Mouse (Mus musculus): ENCODE results near the gene Rsl24d1. TPM values are rescaled to one million over a fixed set of nuclear protein-coding genes. Genes with fewer than 3 reads are reported as not detected.

Gene Rsl24d1
- polyA plus RNA-seq, 1 experiment from 2014 or later, result 110 TPM

GRCm38 (mm10) chr9:73090121-73090520, 23.1 kb upstream of the Rsl24d1 start:
- no peak overlapping the region for H3K4me2 ChIP-seq
- H3K4me1 ChIP-seq (ENCODE audit: control insufficient read depth, insufficient read depth, low read length), result no peaks in the 10 kb centered on the region
- H3K36me3 ChIP-seq (ENCODE audit: control insufficient read depth, insufficient read depth, low read length), result no peaks in the 10 kb centered on the region
- no peak for ATAC-seq (replicated peaks; ENCODE audit: insufficient number of reproducible peaks, low FRiP score, low TSS enrichment)
- H3K4me3 ChIP-seq (ENCODE audit: low read depth, low read length), result no peak overlapping the region
- H3K9ac ChIP-seq (ENCODE audit: low read depth, low read length), result no peak overlapping the region
- WGBS (ENCODE audit: insufficient replicate concordance), result 68% methylated on average over 10 of the region's 10 CpGs
- H3K9me3 ChIP-seq (replicated peaks; ENCODE audit: control insufficient read depth, low read length), result no peaks in the 10 kb centered on the region
- no peak overlapping the region for H3K27ac ChIP-seq (ENCODE audit: low read depth, low read length)
- H3K27me3 ChIP-seq (ENCODE audit: control insufficient read depth, insufficient read depth, low read length), result peaks cover 2% of the 10 kb centered on the region; the same call in 1 of the 2 replicates

DNA sequence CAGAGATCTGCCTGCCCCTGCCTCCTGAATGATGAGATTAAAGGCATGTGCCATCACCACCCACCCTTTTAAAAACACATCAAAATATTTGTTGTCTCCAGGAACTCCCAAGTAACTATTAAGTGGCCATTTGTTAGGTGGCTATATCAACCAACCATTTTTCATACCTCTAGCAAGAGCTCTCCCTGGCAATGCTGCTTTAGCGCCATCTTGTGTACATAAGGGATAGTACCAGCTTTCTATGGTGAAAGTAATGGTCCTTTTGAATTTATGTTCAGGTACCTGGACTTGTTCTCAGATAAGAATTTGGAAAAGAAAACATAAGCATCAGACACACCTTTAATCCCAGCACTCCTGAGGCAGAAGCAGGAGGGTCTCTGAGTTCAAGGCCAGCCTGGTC, 21.5 kb upstream of the Rsl24d1 start:
- Histone ChIP-seq H3K4me1 (ENCODE audit: control insufficient read depth, insufficient read depth, low read length) (no peaks in the 10 kb centered on the region), H3K9ac (ENCODE audit: low read depth, low read length) (no peak overlapping the region), H3K27me3 (ENCODE audit: control insufficient read depth, insufficient read depth, low read length) (peaks cover 6% of the 10 kb centered on the region; the same call in 1 of the 2 replicates), H3K9me3 (replicated peaks; ENCODE audit: control insufficient read depth, low read length) (no peaks in the 10 kb centered on the region), H3K27ac (ENCODE audit: low read depth, low read length) (no peak overlapping the region), H3K4me3 (ENCODE audit: low read depth, low read length) (no peak overlapping the region), H3K4me2 (no peak overlapping the region), H3K36me3 (ENCODE audit: control insufficient read depth, insufficient read depth, low read length) (no peaks in the 10 kb centered on the region)
- no peak for ATAC-seq (replicated peaks; ENCODE audit: insufficient number of reproducible peaks, low FRiP score, low TSS enrichment)
- WGBS (ENCODE audit: insufficient replicate concordance), result 0% methylated on average over 1 of the region's 1 CpGs

- H3K4me1 ChIP-seq (ENCODE audit: control insufficient read depth, insufficient read depth, low read length), result no peaks in the 10 kb centered on the region
- H3K9me3 ChIP-seq (replicated peaks; ENCODE audit: control insufficient read depth, low read length), result no peaks in the 10 kb centered on the region
- H3K36me3 ChIP-seq (ENCODE audit: control insufficient read depth, insufficient read depth, low read length), result no peaks in the 10 kb centered on the region
- H3K9ac ChIP-seq (ENCODE audit: low read depth, low read length), result no peak overlapping the region
- no peak overlapping the region for H3K4me2 ChIP-seq
- H3K27me3 ChIP-seq (ENCODE audit: control insufficient read depth, insufficient read depth, low read length), result peaks cover 6% of the 10 kb centered on the region; the same call in 1 of the 2 replicates
- H3K27ac ChIP-seq (ENCODE audit: low read depth, low read length), result no peak overlapping the region
- no peak overlapping the region for H3K4me3 ChIP-seq (ENCODE audit: low read depth, low read length)
- no peak for ATAC-seq (replicated peaks; ENCODE audit: insufficient number of reproducible peaks, low FRiP score, low TSS enrichment)
- 52% methylated on average over 17 of the region's 17 CpGs for WGBS (ENCODE audit: insufficient replicate concordance)
These were observed 18.6 kb upstream of the Rsl24d1 start for GRCm38 (mm10) chr9:73094580-73094979.

- 75% methylated on average over 2 of the region's 2 CpGs for WGBS (ENCODE audit: insufficient replicate concordance)
- ATAC-seq (replicated peaks; ENCODE audit: insufficient number of reproducible peaks, low FRiP score, low TSS enrichment), result no peak
- H3K4me1 ChIP-seq (ENCODE audit: control insufficient read depth, insufficient read depth, low read length), result no peaks in the 10 kb centered on the region
- no peak overlapping the region for H3K4me2 ChIP-seq
- H3K4me3 ChIP-seq (ENCODE audit: low read depth, low read length), result no peak overlapping the region
- H3K27me3 ChIP-seq (ENCODE audit: control insufficient read depth, insufficient read depth, low read length), result peaks cover 18% of the 10 kb centered on the region
- H3K9me3 ChIP-seq (replicated peaks; ENCODE audit: control insufficient read depth, low read length), result no peaks in the 10 kb centered on the region
- H3K27ac ChIP-seq (ENCODE audit: low read depth, low read length), result no peak overlapping the region
- no peak overlapping the region for H3K9ac ChIP-seq (ENCODE audit: low read depth, low read length)
- H3K36me3 ChIP-seq (ENCODE audit: control insufficient read depth, insufficient read depth, low read length), result no peaks in the 10 kb centered on the region
These were observed 15.3 kb upstream of the Rsl24d1 start for GRCm38 (mm10) chr9:73097898-73098297.

- Histone ChIP-seq H3K27me3 (ENCODE audit: control insufficient read depth, insufficient read depth, low read length) (peaks cover 36% of the 10 kb centered on the region), H3K9me3 (replicated peaks; ENCODE audit: control insufficient read depth, low read length) (no peaks in the 10 kb centered on the region), H3K9ac (ENCODE audit: low read depth, low read length) (no peak within 1 kb of the TSS), H3K36me3 (ENCODE audit: control insufficient read depth, insufficient read depth, low read length) (no peaks in the 10 kb centered on the region), H3K4me2 (no peak within 1 kb of the TSS), H3K4me1 (ENCODE audit: control insufficient read depth, insufficient read depth, low read length) (0 out of 2 replicates have a peak, but pooled peaks cover 4% of the 10 kb centered on the region), H3K4me3 (ENCODE audit: low read depth, low read length) (no peak within 1 kb of the TSS), H3K27ac (ENCODE audit: low read depth, low read length) (no peak within 1 kb of the TSS)
- ATAC-seq (replicated peaks; ENCODE audit: insufficient number of reproducible peaks, low FRiP score, low TSS enrichment), result no peak
- WGBS (ENCODE audit: insufficient replicate concordance), result 84% methylated on average over 5 of the region's 5 CpGs
These were observed 11.7 kb upstream of the Rsl24d1 start, which contains the start of gene Khdc3 for GRCm38 (mm10) chr9:73101536-73101935. Khdc3 (plus strand) TSS chr9:73101836.

DNA sequence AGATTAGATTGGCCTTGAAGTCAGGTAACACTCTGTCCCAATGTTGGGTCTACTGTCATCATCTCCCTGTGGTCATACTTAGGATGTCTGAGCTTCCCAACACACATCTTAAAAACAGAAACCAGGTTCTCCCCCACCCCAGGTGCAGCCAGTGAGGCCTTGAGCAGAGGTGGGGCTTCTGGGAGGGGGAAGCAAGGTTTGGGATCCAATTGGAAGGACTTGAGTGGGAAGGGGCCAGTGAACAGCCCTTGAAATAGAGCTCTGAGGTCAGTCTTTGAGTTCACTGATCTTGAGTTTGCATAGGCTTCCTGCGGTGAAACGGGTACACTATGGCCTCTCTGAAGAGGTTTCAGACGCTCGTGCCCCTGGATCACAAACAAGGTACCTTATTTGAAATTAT, 11.0 kb upstream of the Rsl24d1 start, which contains the start of gene Gm20509:
TSS of gene Gm20509 (plus strand) at position 290 of the 400 bp plus-strand sequence.
- H3K27ac ChIP-seq (ENCODE audit: low read depth, low read length), result no peak within 1 kb of the TSS
- H3K27me3 ChIP-seq (ENCODE audit: control insufficient read depth, insufficient read depth, low read length), result peaks cover 38% of the 10 kb centered on the region
- ATAC-seq (replicated peaks; ENCODE audit: insufficient number of reproducible peaks, low FRiP score, low TSS enrichment), result no peak
- peak within 1 kb of the TSS; percentile 64 for H3K9ac ChIP-seq (ENCODE audit: low read depth, low read length)
- no peaks in the 10 kb centered on the region for H3K9me3 ChIP-seq (replicated peaks; ENCODE audit: control insufficient read depth, low read length)
- 84% methylated on average over 4 of the region's 4 CpGs for WGBS (ENCODE audit: insufficient replicate concordance)
- peak within 1 kb of the TSS; percentile 42 for H3K4me3 ChIP-seq (ENCODE audit: low read depth, low read length)
- 0 out of 2 replicates have a peak, but pooled peaks cover 4% of the 10 kb centered on the region for H3K4me1 ChIP-seq (ENCODE audit: control insufficient read depth, insufficient read depth, low read length)
- H3K36me3 ChIP-seq (ENCODE audit: control insufficient read depth, insufficient read depth, low read length), result no peaks in the 10 kb centered on the region
- peak within 1 kb of the TSS; percentile 73 for H3K4me2 ChIP-seq

DNA sequence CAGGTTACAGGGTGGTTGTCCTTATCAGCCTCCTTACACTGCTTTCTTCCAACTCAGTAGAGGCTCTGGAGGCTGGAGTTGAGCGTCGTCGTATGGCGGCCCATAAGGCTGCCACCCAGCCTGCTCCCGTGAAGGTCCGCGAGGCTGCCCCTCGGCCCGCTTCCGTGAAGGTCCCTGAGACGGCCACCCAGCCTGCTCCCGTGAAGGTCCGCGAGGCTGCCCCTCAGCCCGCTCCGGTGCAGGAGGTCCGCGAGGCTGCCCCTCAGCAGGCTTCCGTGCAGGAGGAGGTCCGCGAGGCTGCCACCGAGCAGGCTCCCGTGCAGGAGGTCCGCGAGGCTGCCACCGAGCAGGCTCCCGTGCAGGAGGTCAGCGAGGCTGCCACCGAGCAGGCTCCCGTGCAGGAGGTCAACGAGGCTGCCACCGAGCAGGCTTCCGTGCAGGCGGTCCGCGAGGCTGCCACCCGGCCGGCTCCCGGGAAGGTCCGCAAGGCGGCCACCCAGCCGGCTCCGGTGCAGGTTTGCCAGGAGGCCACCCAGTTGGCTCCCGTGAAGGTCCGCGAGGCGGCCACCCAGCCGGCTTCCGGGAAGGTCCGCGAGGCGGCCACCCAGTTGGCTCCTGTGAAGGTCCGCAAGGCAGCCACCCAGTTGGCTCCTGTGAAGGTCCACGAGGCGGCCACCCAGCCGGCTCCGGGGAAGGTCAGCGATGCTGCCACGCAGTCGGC, 9.9 kb upstream of the Rsl24d1 start:
- Histone ChIP-seq H3K9me3 (replicated peaks; ENCODE audit: control insufficient read depth, low read length) (no peaks in the 10 kb centered on the region), H3K4me2 (peak overlapping the region; percentile 73), H3K9ac (ENCODE audit: low read depth, low read length) (peak overlapping the region; percentile 64), H3K4me3 (ENCODE audit: low read depth, low read length) (peak overlapping the region; percentile 42), H3K4me1 (ENCODE audit: control insufficient read depth, insufficient read depth, low read length) (0 out of 2 replicates have a peak, but pooled peaks cover 4% of the 10 kb centered on the region), H3K27ac (ENCODE audit: low read depth, low read length) (no peak overlapping the region), H3K27me3 (ENCODE audit: control insufficient read depth, insufficient read depth, low read length) (peaks cover 38% of the 10 kb centered on the region), H3K36me3 (ENCODE audit: control insufficient read depth, insufficient read depth, low read length) (no peaks in the 10 kb centered on the region)
- WGBS (ENCODE audit: insufficient replicate concordance), result 4% methylated on average over 60 of the region's 60 CpGs
- ATAC-seq (replicated peaks; ENCODE audit: insufficient number of reproducible peaks, low FRiP score, low TSS enrichment), result no peak

DNA sequence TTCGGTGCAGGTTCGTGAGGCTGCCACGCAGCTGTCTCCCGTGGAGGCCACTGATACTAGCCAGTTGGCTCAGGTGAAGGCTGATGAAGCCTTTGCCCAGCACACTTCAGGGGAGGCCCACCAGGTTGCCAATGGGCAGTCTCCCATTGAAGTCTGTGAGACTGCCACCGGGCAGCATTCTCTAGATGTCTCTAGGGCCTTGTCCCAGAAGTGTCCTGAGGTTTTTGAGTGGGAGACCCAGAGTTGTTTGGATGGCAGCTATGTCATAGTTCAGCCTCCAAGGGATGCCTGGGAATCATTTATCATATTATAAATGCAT, 9.4 kb upstream of the Rsl24d1 start:
- Histone ChIP-seq H3K4me3 (ENCODE audit: low read depth, low read length) (peak overlapping the region; percentile 42), H3K9me3 (replicated peaks; ENCODE audit: control insufficient read depth, low read length) (no peaks in the 10 kb centered on the region), H3K27me3 (ENCODE audit: control insufficient read depth, insufficient read depth, low read length) (peaks cover 38% of the 10 kb centered on the region), H3K4me1 (ENCODE audit: control insufficient read depth, insufficient read depth, low read length) (0 out of 2 replicates have a peak, but pooled peaks cover 4% of the 10 kb centered on the region), H3K27ac (ENCODE audit: low read depth, low read length) (no peak overlapping the region), H3K36me3 (ENCODE audit: control insufficient read depth, insufficient read depth, low read length) (no peaks in the 10 kb centered on the region), H3K9ac (ENCODE audit: low read depth, low read length) (no peak overlapping the region), H3K4me2 (peak overlapping the region; percentile 73)
- WGBS (ENCODE audit: insufficient replicate concordance), result 43% methylated on average over 5 of the region's 5 CpGs
- no peak for ATAC-seq (replicated peaks; ENCODE audit: insufficient number of reproducible peaks, low FRiP score, low TSS enrichment)

GRCm38 (mm10) chr9:73105141-73105540, 8.1 kb upstream of the Rsl24d1 start:
- Histone ChIP-seq H3K27ac (ENCODE audit: low read depth, low read length) (no peak overlapping the region), H3K4me3 (ENCODE audit: low read depth, low read length) (no peak overlapping the region), H3K9me3 (replicated peaks; ENCODE audit: control insufficient read depth, low read length) (no peaks in the 10 kb centered on the region), H3K9ac (ENCODE audit: low read depth, low read length) (no peak overlapping the region), H3K4me2 (no peak overlapping the region), H3K36me3 (ENCODE audit: control insufficient read depth, insufficient read depth, low read length) (no peaks in the 10 kb centered on the region), H3K4me1 (ENCODE audit: control insufficient read depth, insufficient read depth, low read length) (0 out of 2 replicates have a peak, but pooled peaks cover 4% of the 10 kb centered on the region), H3K27me3 (ENCODE audit: control insufficient read depth, insufficient read depth, low read length) (peaks cover 38% of the 10 kb centered on the region)
- WGBS (ENCODE audit: insufficient replicate concordance), result 66% methylated on average over 1 of the region's 1 CpGs
- no peak for ATAC-seq (replicated peaks; ENCODE audit: insufficient number of reproducible peaks, low FRiP score, low TSS enrichment)
